Mouse (Mus musculus): Measurements from ENCODE around the gene Mga. TPM values are rescaled to one million over a fixed set of nuclear protein-coding genes. Genes with fewer than 3 reads are reported as not detected.

Mga gene
- polyA plus RNA-seq (2016; fragmentation: Nextera tagmentation; extraction: Ambion mirVana) = 27.5 and 28.0 TPM in 2 replicates

GRCm38 (mm10) chr2:119897090-119897732 lies at the start of gene Mga:
Mga (plus strand) TSS chr2:119897228.
- Histone ChIP-seq H3K4me1 (peaks cover 20% of the 10 kb centered on the region), H3K27me3 (ENCODE audit: low read depth, poor library complexity, severe bottlenecking) (no peaks in the 10 kb centered on the region), H3K27ac (peak within 1 kb of the TSS; percentile 85), H3K4me3 (peak within 1 kb of the TSS; percentile 65), H3K36me3 (peaks cover 9% of the 10 kb centered on the region; the same call in 1 of the 2 replicates), H3K9me3 (replicated peaks) (no peaks in the 10 kb centered on the region)
- peak; percentile 98 for DNase-seq (ENCODE audit: low spot score)
- WGBS = under 1% methylated on average over 58 of the region's 58 CpGs

GRCm38 (mm10) chr2:119853811-119854210 lies 43.2 kb upstream of the Mga start:
- Histone ChIP-seq H3K4me1 (no peaks in the 10 kb centered on the region), H3K4me3 (no peak overlapping the region), H3K27ac (no peak overlapping the region), H3K36me3 (no peaks in the 10 kb centered on the region), H3K9me3 (replicated peaks) (no peaks in the 10 kb centered on the region), H3K27me3 (ENCODE audit: low read depth, poor library complexity, severe bottlenecking) (no peaks in the 10 kb centered on the region)
- no peak for DNase-seq (ENCODE audit: low spot score)
- 83% methylated on average over 4 of the region's 4 CpGs for WGBS

- Histone ChIP-seq H3K9me3 (replicated peaks) (no peaks in the 10 kb centered on the region), H3K4me1 (no peaks in the 10 kb centered on the region), H3K36me3 (no peaks in the 10 kb centered on the region), H3K27ac (no peak overlapping the region), H3K4me3 (no peak overlapping the region), H3K27me3 (ENCODE audit: low read depth, poor library complexity, severe bottlenecking) (no peaks in the 10 kb centered on the region)
- no peak for DNase-seq (ENCODE audit: low spot score)
- WGBS = 70% methylated on average over 6 of the region's 6 CpGs
These were observed 41.6 kb upstream of the Mga start for GRCm38 (mm10) chr2:119855310-119855850.

DNA sequence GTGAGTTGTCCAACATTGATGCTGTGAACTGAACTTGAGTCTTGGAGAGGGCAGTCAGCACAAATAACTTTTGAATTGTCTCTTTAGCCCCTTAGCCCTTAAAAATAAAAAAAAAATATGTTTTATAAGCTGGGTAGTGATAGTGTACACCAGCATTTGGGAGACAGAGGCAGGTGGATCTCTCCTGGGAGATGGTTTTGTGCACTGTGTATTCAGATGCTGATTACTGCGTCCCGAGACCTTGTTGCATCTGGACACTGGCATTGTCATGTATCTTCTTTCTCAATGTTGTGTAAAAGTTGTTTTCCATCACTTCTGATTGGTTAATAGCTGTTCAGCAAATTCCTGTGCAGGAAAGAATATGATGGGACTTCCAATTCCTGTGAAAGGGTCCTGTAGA lies 39.7 kb upstream of the Mga start:
- Histone ChIP-seq H3K4me1 (no peaks in the 10 kb centered on the region), H3K9me3 (replicated peaks) (no peaks in the 10 kb centered on the region), H3K36me3 (no peaks in the 10 kb centered on the region), H3K4me3 (no peak overlapping the region), H3K27me3 (ENCODE audit: low read depth, poor library complexity, severe bottlenecking) (no peaks in the 10 kb centered on the region), H3K27ac (no peak overlapping the region)
- 90% methylated on average over 2 of the region's 2 CpGs for WGBS
- no peak for DNase-seq (ENCODE audit: low spot score)

DNA sequence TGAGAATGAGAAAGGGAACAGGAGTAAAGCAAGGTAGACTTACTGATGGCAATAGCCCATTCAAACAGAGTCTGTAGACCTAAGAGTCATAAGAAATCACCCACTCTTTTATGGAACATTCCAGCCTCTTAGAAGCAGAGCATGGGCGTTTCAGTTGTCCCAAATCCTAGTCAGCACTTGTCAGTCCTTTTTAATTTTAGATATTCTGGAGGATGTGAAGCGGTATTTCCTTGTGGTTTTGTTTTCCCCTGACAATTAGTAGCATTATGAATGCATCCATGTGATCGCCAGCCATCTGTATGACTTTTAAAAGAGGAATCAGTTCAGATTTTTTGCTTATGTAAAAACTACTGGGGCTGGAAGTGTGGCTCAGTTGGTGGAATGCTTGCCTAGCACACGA lies 32.5 kb upstream of the Mga start:
- no peak overlapping the region for H3K27ac ChIP-seq
- no peaks in the 10 kb centered on the region for H3K4me1 ChIP-seq
- DNase-seq (ENCODE audit: low spot score) = no peak
- 78% methylated on average over 4 of the region's 4 CpGs for WGBS
- no peaks in the 10 kb centered on the region for H3K36me3 ChIP-seq
- H3K27me3 ChIP-seq (ENCODE audit: low read depth, poor library complexity, severe bottlenecking) = no peaks in the 10 kb centered on the region
- no peak overlapping the region for H3K4me3 ChIP-seq
- H3K9me3 ChIP-seq (replicated peaks) = no peaks in the 10 kb centered on the region

DNA sequence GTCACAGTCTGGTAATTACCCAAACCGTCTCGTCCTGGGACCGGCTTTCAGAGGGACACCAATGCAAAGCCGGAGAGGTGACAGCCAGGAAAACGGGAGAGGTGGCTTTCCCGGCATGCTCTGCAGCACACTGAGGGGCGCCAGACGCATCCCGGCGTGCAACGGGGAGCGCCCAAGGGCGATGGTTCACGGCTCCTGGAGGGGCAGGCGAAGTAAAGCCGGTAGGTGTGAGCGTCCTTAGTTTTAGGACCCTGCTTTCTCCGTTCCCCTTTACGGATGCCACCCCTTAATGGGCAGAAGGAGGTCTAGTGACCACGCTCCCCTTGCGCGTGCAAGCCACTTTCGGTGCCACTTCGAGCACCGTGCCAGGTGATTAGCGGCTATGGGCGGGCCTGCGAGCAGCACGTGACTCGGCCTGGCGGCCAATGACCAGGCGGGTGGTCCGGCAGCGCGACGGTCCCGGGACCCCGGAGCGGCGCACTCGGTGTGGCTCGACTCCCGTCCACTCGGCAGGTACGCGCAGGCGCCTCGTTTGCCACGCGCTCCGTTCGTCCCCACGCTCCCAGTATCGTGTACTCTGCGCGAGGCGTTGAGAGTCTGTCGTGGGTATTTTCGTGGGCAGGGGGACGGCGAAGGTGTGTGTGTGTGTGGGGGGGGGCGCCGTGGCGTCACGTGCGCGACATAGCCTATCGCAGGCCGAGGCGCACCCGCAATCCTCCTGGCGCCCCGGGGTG lies 24.5 kb upstream of the Mga start:
- Histone ChIP-seq H3K9me3 (replicated peaks) (no peaks in the 10 kb centered on the region), H3K4me3 (peak overlapping the region; percentile 62)
- under 1% methylated on average over 73 of the region's 73 CpGs for WGBS

DNA sequence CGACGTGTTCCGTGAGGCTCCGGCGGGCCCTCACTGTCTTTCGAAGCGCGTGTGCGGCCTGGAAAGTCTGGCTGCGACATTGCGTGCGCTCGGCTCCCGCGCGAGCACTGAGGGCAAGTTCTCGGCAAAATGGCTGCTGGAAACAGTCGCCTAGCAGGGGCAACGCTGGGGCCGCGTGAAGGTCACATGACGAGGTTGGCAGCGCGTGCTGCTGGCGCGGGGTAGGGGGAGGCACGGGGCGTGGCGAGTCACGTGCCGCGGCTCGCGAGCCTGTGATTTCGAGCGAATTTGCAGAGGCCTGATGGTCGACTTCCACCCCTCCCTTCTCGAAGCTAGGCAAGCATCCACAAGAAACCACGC lies 23.9 kb upstream of the Mga start:
- H3K27me3 ChIP-seq (ENCODE audit: low read depth, poor library complexity, severe bottlenecking) = peaks cover 11% of the 10 kb centered on the region; the same call in 1 of the 2 replicates
- H3K9me3 ChIP-seq (replicated peaks) = no peaks in the 10 kb centered on the region
- H3K27ac ChIP-seq = peak overlapping the region; percentile 92
- WGBS = 2% methylated on average over 39 of the region's 39 CpGs
- no peaks in the 10 kb centered on the region for H3K36me3 ChIP-seq
- peak; percentile 93 for DNase-seq (ENCODE audit: low spot score)
- H3K4me1 ChIP-seq = peaks cover 13% of the 10 kb centered on the region
- peak overlapping the region; percentile 62 for H3K4me3 ChIP-seq

More for the DNA sequence above, 24.5 kb upstream of the Mga start:
- H3K4me1 ChIP-seq = peaks cover 13% of the 10 kb centered on the region
- H3K27me3 ChIP-seq (ENCODE audit: low read depth, poor library complexity, severe bottlenecking) = peaks cover 11% of the 10 kb centered on the region; the same call in 1 of the 2 replicates
- DNase-seq (ENCODE audit: low spot score) = peak; percentile 86
- no peaks in the 10 kb centered on the region for H3K36me3 ChIP-seq
- H3K27ac ChIP-seq = peak overlapping the region; percentile 92

- H3K27ac ChIP-seq = no peak overlapping the region
- H3K9me3 ChIP-seq (replicated peaks) = no peaks in the 10 kb centered on the region
- H3K4me1 ChIP-seq = peaks cover 13% of the 10 kb centered on the region
- H3K36me3 ChIP-seq = no peaks in the 10 kb centered on the region
- H3K4me3 ChIP-seq = no peak overlapping the region
- no peak for DNase-seq (ENCODE audit: low spot score)
- H3K27me3 ChIP-seq (ENCODE audit: low read depth, poor library complexity, severe bottlenecking) = peaks cover 8% of the 10 kb centered on the region; the same call in 1 of the 2 replicates
These were observed 21.0 kb upstream of the Mga start for GRCm38 (mm10) chr2:119875981-119876380.

GRCm38 (mm10) chr2:119887201-119887600 lies 9.8 kb upstream of the Mga start:
- DNase-seq (ENCODE audit: low spot score) = no peak
- H3K27ac ChIP-seq = no peak overlapping the region
- H3K4me1 ChIP-seq = no peaks in the 10 kb centered on the region
- H3K27me3 ChIP-seq (ENCODE audit: low read depth, poor library complexity, severe bottlenecking) = no peaks in the 10 kb centered on the region
- 95% methylated on average over 3 of the region's 3 CpGs for WGBS
- no peak overlapping the region for H3K4me3 ChIP-seq
- H3K9me3 ChIP-seq (replicated peaks) = no peaks in the 10 kb centered on the region
- no peaks in the 10 kb centered on the region for H3K36me3 ChIP-seq

DNA sequence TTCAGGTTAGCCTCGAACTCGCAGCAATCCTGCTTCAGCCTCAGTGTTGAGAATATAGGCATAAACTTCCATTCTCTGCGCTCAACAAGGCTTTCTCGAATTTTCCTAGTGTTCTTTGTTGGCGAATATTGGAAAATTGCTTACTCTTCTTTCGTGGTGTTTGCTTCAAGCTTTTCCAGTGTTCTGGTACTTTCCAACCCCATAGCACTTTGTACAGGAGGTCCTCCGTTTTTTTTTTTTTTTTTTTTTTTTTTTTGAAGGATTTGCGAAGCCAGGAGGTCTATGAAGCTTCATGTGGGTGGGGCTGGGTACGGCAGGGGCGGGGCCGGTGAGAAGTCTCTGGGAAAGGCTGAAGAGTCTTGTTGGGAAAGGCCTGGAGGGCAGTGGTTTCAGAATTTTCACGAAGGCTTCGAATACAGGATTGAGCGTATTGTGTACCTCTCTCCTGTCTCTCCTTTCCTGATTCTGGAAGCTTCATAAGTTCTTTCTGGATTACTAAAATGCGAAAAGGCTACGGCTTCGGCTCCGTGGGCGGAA lies 407 bp upstream of the Mga start:
- H3K27me3 ChIP-seq (ENCODE audit: low read depth, poor library complexity, severe bottlenecking) = no peaks in the 10 kb centered on the region
- WGBS = 14% methylated on average over 19 of the region's 19 CpGs
- peak overlapping the region; percentile 65 for H3K4me3 ChIP-seq
- no peak for DNase-seq (ENCODE audit: low spot score)
- H3K4me1 ChIP-seq = peaks cover 20% of the 10 kb centered on the region
- no peaks in the 10 kb centered on the region for H3K9me3 ChIP-seq (replicated peaks)
- H3K36me3 ChIP-seq = peaks cover 7% of the 10 kb centered on the region; the same call in 1 of the 2 replicates
- H3K27ac ChIP-seq = peak overlapping the region; percentile 85

DNA sequence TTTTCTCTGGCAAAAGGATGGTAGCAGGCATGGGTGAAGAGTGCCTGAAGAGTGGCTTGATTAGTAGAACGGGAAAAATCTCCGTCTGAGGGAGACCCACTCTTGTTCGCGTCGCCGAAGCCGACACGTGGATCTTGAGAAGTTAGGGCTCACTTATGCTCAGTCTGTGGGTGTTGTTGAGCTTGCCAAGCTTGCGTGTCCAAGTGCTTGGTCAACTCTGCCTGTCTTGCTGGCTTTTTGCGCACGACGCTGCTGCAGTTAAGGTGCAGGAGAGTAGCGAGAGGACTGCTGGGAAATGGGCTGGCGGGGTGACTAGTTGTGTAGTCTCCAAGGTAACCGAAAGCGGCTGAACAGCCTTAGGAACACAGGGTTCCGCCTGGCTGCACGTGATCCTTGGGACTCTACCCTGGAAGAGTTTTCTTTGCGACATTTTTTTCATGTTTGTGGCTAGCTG lies 1.1 kb downstream of the Mga start:
- Histone ChIP-seq H3K36me3 (peaks cover 18% of the 10 kb centered on the region), H3K27ac (peak overlapping the region; percentile 85; the same call in 1 of the 2 replicates), H3K27me3 (ENCODE audit: low read depth, poor library complexity, severe bottlenecking) (no peaks in the 10 kb centered on the region), H3K9me3 (replicated peaks) (no peaks in the 10 kb centered on the region), H3K4me1 (peaks cover 20% of the 10 kb centered on the region), H3K4me3 (peak overlapping the region; percentile 65)
- DNase-seq (ENCODE audit: low spot score) = peak; percentile 62
- WGBS = 11% methylated on average over 19 of the region's 19 CpGs

DNA sequence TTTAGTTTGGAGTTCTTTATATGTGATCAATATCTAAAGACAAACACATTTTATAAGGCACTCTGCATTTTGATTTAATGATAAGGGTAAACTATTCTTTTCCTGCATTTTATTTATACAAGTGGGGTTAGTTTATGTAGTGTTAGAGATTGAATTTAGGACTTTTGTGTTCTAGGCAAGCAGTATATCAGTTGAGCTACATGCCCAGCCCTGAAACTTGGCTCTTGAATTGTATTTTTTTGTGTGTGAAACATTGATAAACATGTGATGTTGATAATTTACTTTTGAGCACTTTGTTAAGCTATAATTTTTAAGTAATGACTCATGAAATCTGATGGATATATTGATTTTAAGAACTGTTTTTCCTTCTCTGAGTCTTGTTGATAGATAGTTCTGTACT lies 19.0 kb downstream of the Mga start:
- DNase-seq (ENCODE audit: low spot score) = no peak
- Histone ChIP-seq H3K36me3 (peaks cover 40% of the 10 kb centered on the region), H3K4me1 (no peaks in the 10 kb centered on the region), H3K27ac (no peak overlapping the region), H3K4me3 (no peak overlapping the region), H3K9me3 (replicated peaks) (no peaks in the 10 kb centered on the region), H3K27me3 (ENCODE audit: low read depth, poor library complexity, severe bottlenecking) (no peaks in the 10 kb centered on the region)
